Mouse (Mus musculus) liver, embryonic 18 days (tissue): ENCODE results near the gene Olfr1148. TPM values are rescaled to one million over a fixed set of nuclear protein-coding genes. Genes with fewer than 3 reads are reported as not detected.

Experiments used
- polyA plus RNA-seq: library from polyadenylated mRNA; depleted of rRNA; stranded (reverse); fragments of >200 nt; gene quantifications from 2 replicates; pipeline ENCODE4 v1.2.3, GENCODE M21; 2012; rRNA removed

Olfr1148 gene
- polyA plus RNA-seq = not detected in 2 replicates

GRCm38 (mm10) chr2:87830233-87830632 is at the start of gene Olfr1148:
Gene Olfr1148, plus strand, starts transcription at chr2:87830533.

GRCm38 (mm10) chr2:87800292-87800691 is 30.0 kb upstream of the Olfr1148 start, which contains the start of gene Olfr1143:
Gene Olfr1143, plus strand, starts transcription at chr2:87800592.

GRCm38 (mm10) chr2:87809522-87809921 is 20.8 kb upstream of the Olfr1148 start, which contains the start of gene Olfr1145:
Gene Olfr1145, plus strand, starts transcription at chr2:87809822.

GRCm38 (mm10) chr2:87843693-87844092 is 13.4 kb downstream of the Olfr1148 start, which contains the start of gene Olfr1150-ps1:
Gene Olfr1150-ps1, plus strand, starts transcription at chr2:87843993.

GRCm38 (mm10) chr2:87855562-87855961 is 25.2 kb downstream of the Olfr1148 start, which contains the start of gene Olfr1151:
Gene Olfr1151, plus strand, starts transcription at chr2:87855862.

GRCm38 (mm10) chr2:87866192-87866591 is 35.9 kb downstream of the Olfr1148 start, which contains the start of gene Olfr1152:
Gene Olfr1152, plus strand, starts transcription at chr2:87866492.

Other genes with a start within 250 kb of the Olfr1148 start
- gene Olfr1130, start 224.3 kb upstream of the Olfr1148 start, polyA plus RNA-seq = not detected in 2 replicates
- gene Olfr1131, start 203.4 kb upstream of the Olfr1148 start, polyA plus RNA-seq = not detected in 2 replicates
- gene Olfr1132, start 193.0 kb upstream of the Olfr1148 start, polyA plus RNA-seq = not detected in 2 replicates
- gene Olfr1133, start 183.2 kb upstream of the Olfr1148 start, polyA plus RNA-seq = not detected in 2 replicates
- not detected in 2 replicates for gene Olfr1134, start 172.1 kb upstream of the Olfr1148 start, polyA plus RNA-seq
- gene Olfr1135, start 156.9 kb upstream of the Olfr1148 start, polyA plus RNA-seq = not detected in 2 replicates
- not detected in 2 replicates for gene Olfr1136, start 136.6 kb upstream of the Olfr1148 start, polyA plus RNA-seq
- gene Olfr1137, start 117.4 kb upstream of the Olfr1148 start, polyA plus RNA-seq = not detected in 2 replicates
- not detected in 2 replicates for gene Olfr1138, start 90.6 kb upstream of the Olfr1148 start, polyA plus RNA-seq
- not detected in 2 replicates for gene Olfr1140, start 86.8 kb upstream of the Olfr1148 start, polyA plus RNA-seq
- gene Olfr1141, start 76.5 kb upstream of the Olfr1148 start, polyA plus RNA-seq = not detected in 2 replicates
- gene Olfr152, start 51.0 kb upstream of the Olfr1148 start, polyA plus RNA-seq = not detected in 2 replicates
- gene Olfr1143, start 29.9 kb upstream of the Olfr1148 start, polyA plus RNA-seq = not detected in 2 replicates
- gene Olfr1145, start 20.7 kb upstream of the Olfr1148 start, polyA plus RNA-seq = not detected in 2 replicates
- gene Olfr1150-ps1, start 13.5 kb downstream of the Olfr1148 start, polyA plus RNA-seq = not detected in 2 replicates
- not detected in 2 replicates for gene Olfr1151, start 25.3 kb downstream of the Olfr1148 start, polyA plus RNA-seq
- not detected in 2 replicates for gene Olfr1152, start 36.0 kb downstream of the Olfr1148 start, polyA plus RNA-seq
- gene Olfr1153, start 64.4 kb downstream of the Olfr1148 start, polyA plus RNA-seq = not detected in 2 replicates
- not detected in 2 replicates for gene Olfr1154, start 74.6 kb downstream of the Olfr1148 start, polyA plus RNA-seq
- not detected in 2 replicates for gene Olfr1155, start 114.6 kb downstream of the Olfr1148 start, polyA plus RNA-seq
- gene Olfr1156, start 122.6 kb downstream of the Olfr1148 start, polyA plus RNA-seq = not detected in 2 replicates
- not detected in 2 replicates for gene Olfr1157, start 137.8 kb downstream of the Olfr1148 start, polyA plus RNA-seq
- gene Olfr74, start 144.1 kb downstream of the Olfr1148 start, polyA plus RNA-seq = not detected in 2 replicates
- gene Olfr1158, start 159.6 kb downstream of the Olfr1148 start, polyA plus RNA-seq = not detected in 2 replicates
- gene Olfr1160, start 177.7 kb downstream of the Olfr1148 start, polyA plus RNA-seq = not detected in 2 replicates
- not detected in 2 replicates for gene Olfr1161, start 192.2 kb downstream of the Olfr1148 start, polyA plus RNA-seq
- not detected in 2 replicates for gene Olfr73, start 207.2 kb downstream of the Olfr1148 start, polyA plus RNA-seq
- not detected in 2 replicates for gene Olfr1162, start 220.6 kb downstream of the Olfr1148 start, polyA plus RNA-seq
- not detected in 2 replicates for gene Olfr1163, start 241.3 kb downstream of the Olfr1148 start, polyA plus RNA-seq